Mouse (Mus musculus): ENCODE data around the gene Dnah7c.
A peak's percentile ranks its signal among the peaks of the same experiment; 100 is the strongest.
"Not testable (repeated sequence)": the region's sequence is repeated elsewhere in the genome, so short reads cannot be mapped to it uniquely, and the experiment has no call there.

The Dnah7c gene

GRCm38 (mm10) chr1:46733405-46734106 is 308.2 kb downstream of the Dnah7c start:
- not testable (repeated sequence) for DNase-seq

- DNase-seq = not testable (repeated sequence)
These were observed 309.1 kb downstream of the Dnah7c start for GRCm38 (mm10) chr1:46734455-46734854.

- DNase-seq = not testable (repeated sequence)
These were observed 339.2 kb downstream of the Dnah7c start for GRCm38 (mm10) chr1:46764600-46764999.

DNA sequence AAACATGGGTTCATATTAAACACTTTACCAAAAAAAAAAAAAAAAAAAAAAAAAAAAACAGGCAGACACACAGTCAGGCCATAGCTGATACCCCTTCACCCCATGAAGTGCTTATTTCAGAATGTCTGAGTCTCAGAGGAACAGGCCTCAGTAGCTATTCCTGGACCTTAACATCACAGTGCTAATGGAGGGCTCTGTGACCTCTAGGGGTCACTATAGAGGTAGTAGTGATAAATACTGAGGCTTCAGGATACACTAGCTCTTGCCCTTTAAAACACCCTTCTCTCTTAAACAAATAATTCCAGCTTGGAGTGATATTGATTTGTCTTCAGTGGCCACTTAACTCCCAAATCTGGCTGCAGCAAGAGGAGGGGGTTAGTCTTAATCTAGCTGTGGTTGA is 343.9 kb downstream of the Dnah7c start:
- not testable (repeated sequence) for DNase-seq

GRCm38 (mm10) chr1:46770077-46770695 is 344.8 kb downstream of the Dnah7c start:
- DNase-seq = not testable (repeated sequence)

- DNase-seq = not testable (repeated sequence)
These were observed 356.8 kb downstream of the Dnah7c start for GRCm38 (mm10) chr1:46782227-46782626.

DNA sequence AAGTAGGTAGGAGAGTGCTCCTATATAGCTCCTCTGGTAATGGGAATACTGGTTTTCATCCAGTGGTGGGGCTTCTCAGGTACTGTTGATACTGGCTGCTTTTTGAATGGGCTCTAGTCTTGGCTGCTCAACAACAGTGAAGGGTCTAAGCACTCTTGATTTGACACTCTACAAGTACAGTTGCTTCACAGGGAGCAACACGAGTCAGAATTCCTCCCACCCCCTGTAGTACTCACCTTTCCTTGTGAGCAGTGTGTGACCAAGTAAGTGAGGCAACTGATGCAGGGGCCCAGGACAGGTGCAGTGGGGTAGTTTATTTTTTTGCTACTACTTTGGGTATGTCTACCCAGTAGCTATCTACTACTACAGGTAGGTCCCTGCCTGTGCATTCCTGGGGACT is 379.7 kb downstream of the Dnah7c start:
- DNase-seq = no peak

DNA sequence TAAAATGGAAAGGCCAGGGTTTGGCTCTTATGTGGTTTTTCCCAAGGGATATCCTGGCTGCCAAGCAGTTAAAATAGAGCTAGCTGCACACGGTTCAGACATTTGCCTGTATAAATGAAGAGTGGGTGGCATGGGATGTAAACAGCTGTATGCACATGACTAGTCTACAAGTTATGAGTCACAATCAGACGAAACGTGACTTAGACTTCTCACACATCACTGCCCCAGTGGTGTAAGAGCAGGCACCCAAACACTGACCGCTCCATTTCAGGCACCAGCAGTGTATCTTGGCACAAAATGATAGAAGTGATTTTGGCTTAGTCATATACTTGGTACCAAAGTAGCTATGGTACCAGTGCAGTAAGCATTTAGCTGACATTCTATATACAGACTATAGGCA is 383.2 kb downstream of the Dnah7c start:
- not testable (repeated sequence) for DNase-seq

DNA sequence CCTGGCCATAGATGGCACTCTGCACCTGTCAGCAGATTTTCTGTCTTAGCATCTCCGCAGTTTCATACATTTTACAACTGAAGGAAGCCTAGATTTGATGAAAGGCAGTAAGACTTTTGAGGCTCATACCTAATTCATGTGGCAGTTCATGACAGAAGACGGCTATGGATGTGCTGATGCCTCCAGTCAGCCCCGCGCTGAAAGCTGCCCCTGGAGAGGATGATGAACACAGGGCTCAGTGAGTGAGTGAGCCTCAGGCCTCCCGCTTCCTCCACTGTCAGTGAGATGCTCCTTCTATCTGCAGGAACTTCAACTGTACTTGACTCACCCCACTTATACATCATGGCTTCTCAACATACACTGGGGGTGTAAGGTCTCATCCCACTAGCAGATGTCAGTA is 392.5 kb downstream of the Dnah7c start:
- DNase-seq = no peak

GRCm38 (mm10) chr1:46822256-46822972 is 397.0 kb downstream of the Dnah7c start:
- DNase-seq = no peak

- DNase-seq = no peak
These were observed 404.9 kb downstream of the Dnah7c start for GRCm38 (mm10) chr1:46830066-46830843.

- DNase-seq = peak; percentile 44 to 51
These were observed 406.5 kb downstream of the Dnah7c start for GRCm38 (mm10) chr1:46831927-46832326.

GRCm38 (mm10) chr1:46843406-46843805 is 418.0 kb downstream of the Dnah7c start:
- DNase-seq = no peak

- DNase-seq = no peak
These were observed 418.9 kb downstream of the Dnah7c start for GRCm38 (mm10) chr1:46844281-46844680.

DNA sequence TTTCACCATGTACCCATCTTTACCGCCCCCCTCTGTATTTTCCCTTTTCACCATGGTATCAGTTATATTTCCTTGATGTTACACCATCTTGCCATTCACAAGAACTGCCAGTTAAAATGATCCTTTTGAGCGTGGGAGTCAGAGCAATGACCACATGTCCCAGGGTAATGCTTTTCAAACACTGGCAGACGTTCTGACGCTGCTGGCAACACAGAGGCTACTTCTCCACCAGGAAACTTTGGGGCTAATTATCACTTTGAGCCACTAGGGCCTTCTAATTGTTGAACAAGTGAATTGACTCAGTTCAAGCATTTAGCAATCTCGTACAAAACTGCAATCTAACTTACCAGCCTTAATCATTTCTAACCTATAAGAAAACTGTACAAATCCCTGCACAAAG is 419.8 kb downstream of the Dnah7c start:
- no peak for DNase-seq

DNA sequence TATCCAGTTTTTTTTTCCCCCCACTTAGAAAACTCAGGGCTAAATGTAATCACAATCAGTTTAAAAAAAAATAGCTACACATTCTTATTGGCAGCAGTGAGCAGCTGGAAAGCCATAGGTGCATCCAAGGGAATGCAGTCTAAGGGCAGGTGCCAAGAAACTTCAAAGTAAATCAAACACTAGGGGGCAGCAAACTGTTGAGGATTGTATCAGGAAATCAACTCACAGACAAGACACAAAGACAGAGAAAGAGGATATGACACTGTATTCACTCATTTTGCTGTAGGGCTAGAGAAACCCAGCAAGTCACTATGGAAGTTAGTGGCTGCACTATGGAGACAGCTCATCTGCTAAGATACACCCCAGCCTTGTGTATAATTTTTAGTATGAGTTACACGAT is 424.4 kb downstream of the Dnah7c start:
- peak; percentile 70 to 77 for DNase-seq

GRCm38 (mm10) chr1:46851586-46851985 is 426.2 kb downstream of the Dnah7c start:
- peak in 1 of 2 experiments; percentile 13 for DNase-seq

GRCm38 (mm10) chr1:46852216-46852599 is 426.8 kb downstream of the Dnah7c start:
- DNase-seq = peak in 1 of 2 experiments; percentile 11

GRCm38 (mm10) chr1:46852600-46853272 is 427.3 kb downstream of the Dnah7c start:
- DNase-seq = peak; percentile 63 to 70

DNA sequence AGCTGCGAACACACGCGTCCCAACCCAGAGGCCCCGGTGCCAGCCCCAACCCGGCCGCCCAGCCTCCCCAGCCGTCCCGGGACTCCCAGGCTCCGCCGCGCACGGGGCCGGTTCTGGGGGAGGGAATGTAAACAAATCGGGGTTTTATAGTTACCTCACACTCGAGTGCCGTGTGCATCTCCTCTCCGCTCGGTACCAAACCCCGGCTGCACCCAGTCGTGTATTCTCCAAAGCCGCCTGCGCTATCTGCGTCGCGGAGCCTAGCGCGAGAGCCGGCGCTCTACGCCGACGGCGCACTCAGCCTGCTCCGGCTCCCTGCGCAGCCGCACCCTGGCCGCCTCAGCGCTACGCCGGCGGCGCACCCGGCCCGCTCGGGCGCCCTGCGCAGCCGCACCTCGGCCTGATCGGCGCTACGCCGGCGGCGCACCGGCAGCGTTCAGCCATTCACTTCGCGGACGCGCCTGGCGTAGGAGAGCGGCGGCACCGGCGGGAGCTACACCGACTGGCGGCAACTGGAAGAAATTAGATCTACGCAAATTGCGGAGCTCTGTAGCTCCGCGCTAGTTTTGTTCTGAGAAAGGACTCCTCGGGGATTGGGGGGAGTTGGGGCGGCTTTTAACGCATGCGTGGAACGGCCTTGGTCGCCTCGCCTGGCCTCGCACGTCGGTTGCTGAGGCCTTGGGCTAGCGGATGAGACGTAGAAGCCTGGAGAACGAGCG is 428.1 kb downstream of the Dnah7c start:
- DNase-seq = peak; percentile 98 to 99

- DNase-seq = peak; percentile 90 to 94
These were observed 428.9 kb downstream of the Dnah7c start for GRCm38 (mm10) chr1:46854036-46854900.

Data from B cell, adult 2 months (primary cell).